Mouse (Mus musculus): ENCODE data around the gene Syt6. TPM values are rescaled to one million over a fixed set of nuclear protein-coding genes. Genes with fewer than 3 reads are reported as not detected.

Syt6 gene
- polyA plus RNA-seq, 1 experiment from 2014 or later = 0.02 TPM

- no peak overlapping the region for H3K4me2 ChIP-seq
- H3K27me3 ChIP-seq = no peaks in the 10 kb centered on the region
- no peak overlapping the region for H3K4me3 ChIP-seq (replicated peaks)
- H3K27ac ChIP-seq (replicated peaks) = no peak overlapping the region
- WGBS (ENCODE audit: insufficient replicate concordance) = 44% methylated on average over 7 of the region's 7 CpGs
- H3K9me3 ChIP-seq (replicated peaks) = no peaks in the 10 kb centered on the region
- ATAC-seq (ENCODE audit: insufficient read depth) = no peak
- H3K9ac ChIP-seq = no peak overlapping the region
- H3K36me3 ChIP-seq (replicated peaks) = no peaks in the 10 kb centered on the region
- H3K4me1 ChIP-seq (replicated peaks) = no peaks in the 10 kb centered on the region
Observed at GRCm38 (mm10) chr3:103601011-103601410, 26.0 kb downstream of the Syt6 start.

- Histone ChIP-seq H3K9me3 (replicated peaks) (no peaks in the 10 kb centered on the region), H3K36me3 (replicated peaks) (no peaks in the 10 kb centered on the region), H3K9ac (no peak overlapping the region), H3K27me3 (no peaks in the 10 kb centered on the region), H3K27ac (replicated peaks) (no peak overlapping the region), H3K4me3 (replicated peaks) (no peak overlapping the region), H3K4me1 (replicated peaks) (no peaks in the 10 kb centered on the region), H3K4me2 (no peak overlapping the region)
- 57% methylated on average over 1 of the region's 1 CpGs for WGBS (ENCODE audit: insufficient replicate concordance)
- no peak for ATAC-seq (ENCODE audit: insufficient read depth)
Observed at GRCm38 (mm10) chr3:103601561-103601960, 26.5 kb downstream of the Syt6 start.

- Histone ChIP-seq H3K4me2 (no peak overlapping the region), H3K36me3 (replicated peaks) (no peaks in the 10 kb centered on the region), H3K27me3 (no peaks in the 10 kb centered on the region), H3K27ac (replicated peaks) (no peak overlapping the region), H3K4me3 (replicated peaks) (no peak overlapping the region), H3K9me3 (replicated peaks) (no peaks in the 10 kb centered on the region), H3K4me1 (replicated peaks) (no peaks in the 10 kb centered on the region), H3K9ac (no peak overlapping the region)
- WGBS (ENCODE audit: insufficient replicate concordance) = 68% methylated on average over 6 of the region's 6 CpGs
- no peak for ATAC-seq (ENCODE audit: insufficient read depth)
Observed at GRCm38 (mm10) chr3:103606045-103606597, 31.1 kb downstream of the Syt6 start.

GRCm38 (mm10) chr3:103606660-103607595 lies 31.9 kb downstream of the Syt6 start:
- H3K36me3 ChIP-seq (replicated peaks) = no peaks in the 10 kb centered on the region
- 66% methylated on average over 13 of the region's 13 CpGs for WGBS (ENCODE audit: insufficient replicate concordance)
- no peaks in the 10 kb centered on the region for H3K4me1 ChIP-seq (replicated peaks)
- no peak overlapping the region for H3K9ac ChIP-seq
- no peak for ATAC-seq (ENCODE audit: insufficient read depth)
- no peaks in the 10 kb centered on the region for H3K9me3 ChIP-seq (replicated peaks)
- H3K27ac ChIP-seq (replicated peaks) = no peak overlapping the region
- H3K27me3 ChIP-seq = no peaks in the 10 kb centered on the region
- no peak overlapping the region for H3K4me2 ChIP-seq
- no peak overlapping the region for H3K4me3 ChIP-seq (replicated peaks)

GRCm38 (mm10) chr3:103610231-103610630 lies 35.2 kb downstream of the Syt6 start:
- Histone ChIP-seq H3K36me3 (replicated peaks) (no peaks in the 10 kb centered on the region), H3K27me3 (no peaks in the 10 kb centered on the region), H3K4me1 (replicated peaks) (no peaks in the 10 kb centered on the region), H3K27ac (replicated peaks) (no peak overlapping the region), H3K9me3 (replicated peaks) (no peaks in the 10 kb centered on the region), H3K4me3 (replicated peaks) (no peak overlapping the region), H3K4me2 (no peak overlapping the region), H3K9ac (no peak overlapping the region)
- 66% methylated on average over 5 of the region's 5 CpGs for WGBS (ENCODE audit: insufficient replicate concordance)
- ATAC-seq (ENCODE audit: insufficient read depth) = no peak

- Histone ChIP-seq H3K4me1 (replicated peaks) (no peaks in the 10 kb centered on the region), H3K9me3 (replicated peaks) (no peaks in the 10 kb centered on the region), H3K4me3 (replicated peaks) (no peak overlapping the region), H3K36me3 (replicated peaks) (no peaks in the 10 kb centered on the region), H3K9ac (no peak overlapping the region), H3K27me3 (no peaks in the 10 kb centered on the region), H3K4me2 (no peak overlapping the region), H3K27ac (replicated peaks) (no peak overlapping the region)
- WGBS (ENCODE audit: insufficient replicate concordance) = 49% methylated on average over 9 of the region's 9 CpGs
- ATAC-seq (ENCODE audit: insufficient read depth) = no peak
Observed at GRCm38 (mm10) chr3:103612636-103613355, 37.8 kb downstream of the Syt6 start.

- 57% methylated on average over 4 of the region's 4 CpGs for WGBS (ENCODE audit: insufficient replicate concordance)
- H3K27me3 ChIP-seq = no peaks in the 10 kb centered on the region
Observed at GRCm38 (mm10) chr3:103615621-103616020, 40.6 kb downstream of the Syt6 start.

GRCm38 (mm10) chr3:103616981-103617380 lies 42.0 kb downstream of the Syt6 start:
- Histone ChIP-seq H3K36me3 (replicated peaks) (no peaks in the 10 kb centered on the region), H3K4me2 (no peak overlapping the region), H3K27me3 (no peaks in the 10 kb centered on the region), H3K27ac (replicated peaks) (no peak overlapping the region), H3K4me3 (replicated peaks) (no peak overlapping the region), H3K4me1 (replicated peaks) (no peaks in the 10 kb centered on the region), H3K9ac (no peak overlapping the region), H3K9me3 (replicated peaks) (no peaks in the 10 kb centered on the region)
- WGBS (ENCODE audit: insufficient replicate concordance) = 17% methylated on average over 6 of the region's 6 CpGs
- ATAC-seq (ENCODE audit: insufficient read depth) = no peak

More at GRCm38 (mm10) chr3:103615621-103616020, 40.6 kb downstream of the Syt6 start:
- H3K9me3 ChIP-seq (replicated peaks) = no peaks in the 10 kb centered on the region
- no peak overlapping the region for H3K4me2 ChIP-seq
- H3K4me3 ChIP-seq (replicated peaks) = no peak overlapping the region
- H3K36me3 ChIP-seq (replicated peaks) = no peaks in the 10 kb centered on the region
- no peak overlapping the region for H3K9ac ChIP-seq
- H3K27ac ChIP-seq (replicated peaks) = no peak overlapping the region
- ATAC-seq (ENCODE audit: insufficient read depth) = no peak
- no peaks in the 10 kb centered on the region for H3K4me1 ChIP-seq (replicated peaks)

GRCm38 (mm10) chr3:103620101-103620500 lies 45.1 kb downstream of the Syt6 start:
- H3K27me3 ChIP-seq = no peaks in the 10 kb centered on the region
- H3K9me3 ChIP-seq (replicated peaks) = no peaks in the 10 kb centered on the region
- ATAC-seq (ENCODE audit: insufficient read depth) = no peak
- H3K4me1 ChIP-seq (replicated peaks) = no peaks in the 10 kb centered on the region
- 52% methylated on average over 11 of the region's 11 CpGs for WGBS (ENCODE audit: insufficient replicate concordance)
- no peak overlapping the region for H3K4me2 ChIP-seq
- no peak overlapping the region for H3K27ac ChIP-seq (replicated peaks)
- no peaks in the 10 kb centered on the region for H3K36me3 ChIP-seq (replicated peaks)
- no peak overlapping the region for H3K9ac ChIP-seq
- H3K4me3 ChIP-seq (replicated peaks) = no peak overlapping the region

- no peak overlapping the region for H3K4me3 ChIP-seq (replicated peaks)
- no peaks in the 10 kb centered on the region for H3K4me1 ChIP-seq (replicated peaks)
- H3K9me3 ChIP-seq (replicated peaks) = no peaks in the 10 kb centered on the region
- ATAC-seq (ENCODE audit: insufficient read depth) = no peak
- H3K36me3 ChIP-seq (replicated peaks) = no peaks in the 10 kb centered on the region
- 63% methylated on average over 10 of the region's 10 CpGs for WGBS (ENCODE audit: insufficient replicate concordance)
- H3K27me3 ChIP-seq = no peaks in the 10 kb centered on the region
- no peak overlapping the region for H3K27ac ChIP-seq (replicated peaks)
- no peak overlapping the region for H3K4me2 ChIP-seq
- H3K9ac ChIP-seq = no peak overlapping the region
Observed at GRCm38 (mm10) chr3:103623893-103624470, 49.0 kb downstream of the Syt6 start.

- Histone ChIP-seq H3K27me3 (no peaks in the 10 kb centered on the region), H3K9ac (no peak overlapping the region), H3K27ac (replicated peaks) (no peak overlapping the region), H3K4me2 (no peak overlapping the region), H3K4me3 (replicated peaks) (no peak overlapping the region), H3K36me3 (replicated peaks) (no peaks in the 10 kb centered on the region), H3K9me3 (replicated peaks) (no peaks in the 10 kb centered on the region), H3K4me1 (replicated peaks) (no peaks in the 10 kb centered on the region)
- WGBS (ENCODE audit: insufficient replicate concordance) = 53% methylated on average over 5 of the region's 5 CpGs
- ATAC-seq (ENCODE audit: insufficient read depth) = no peak
Observed at GRCm38 (mm10) chr3:103624591-103625051, 49.6 kb downstream of the Syt6 start.
